Mouse (Mus musculus) left cerebral cortex, adult 11 months (tissue): Measurements from ENCODE around the gene 5330417C22Rik.
"Not testable (repeated sequence)": the region's sequence is repeated elsewhere in the genome, so short reads cannot be mapped to it uniquely, and the experiment has no call there.

Experiments
- DNase-seq: peaks from one replicate; pipeline ENCODE4 v3.0.0; 2022; ENCODE audit warnings: low spot score

Gene 5330417C22Rik

GRCm38 (mm10) chr3:108536517-108537260 lies at the start of gene 5330417C22Rik:
Gene 5330417C22Rik (minus strand): TSS chr3:108536536.
- peak; percentile 90 for DNase-seq

- DNase-seq = no peak
Observed at GRCm38 (mm10) chr3:108584580-108584979, 48.2 kb upstream of the 5330417C22Rik start.

GRCm38 (mm10) chr3:108574018-108574417 lies 37.7 kb upstream of the 5330417C22Rik start:
- no peak for DNase-seq

- no peak for DNase-seq
Observed at GRCm38 (mm10) chr3:108572309-108573010, 36.1 kb upstream of the 5330417C22Rik start.

GRCm38 (mm10) chr3:108571443-108572294 lies 35.3 kb upstream of the 5330417C22Rik start, which contains the start of gene Taf13:
Gene Taf13 (plus strand): TSS chr3:108571698.
- peak; percentile 94 for DNase-seq

- DNase-seq = no peak
Observed at GRCm38 (mm10) chr3:108570813-108571212, 34.5 kb upstream of the 5330417C22Rik start.

- not testable (repeated sequence) for DNase-seq
Observed at GRCm38 (mm10) chr3:108569636-108570035, 33.3 kb upstream of the 5330417C22Rik start.

- no peak for DNase-seq
Observed at GRCm38 (mm10) chr3:108567990-108568877, 31.9 kb upstream of the 5330417C22Rik start.

GRCm38 (mm10) chr3:108563309-108563708 lies 27.0 kb upstream of the 5330417C22Rik start:
- DNase-seq = peak; percentile 67

GRCm38 (mm10) chr3:108562777-108563271 lies 26.5 kb upstream of the 5330417C22Rik start:
- no peak for DNase-seq

- peak; percentile 95 for DNase-seq
Observed at GRCm38 (mm10) chr3:108562133-108562730, 25.9 kb upstream of the 5330417C22Rik start, which contains the start of gene Tmem167b. Gene Tmem167b (minus strand): TSS chr3:108562466.

GRCm38 (mm10) chr3:108557888-108558287 lies 21.6 kb upstream of the 5330417C22Rik start:
- DNase-seq = no peak

- DNase-seq = peak; percentile 93
Observed at GRCm38 (mm10) chr3:108554587-108555312, 18.4 kb upstream of the 5330417C22Rik start.

- DNase-seq = no peak
Observed at GRCm38 (mm10) chr3:108554111-108554561, 17.8 kb upstream of the 5330417C22Rik start.

GRCm38 (mm10) chr3:108542299-108542698 lies 6.0 kb upstream of the 5330417C22Rik start:
- DNase-seq = no peak

GRCm38 (mm10) chr3:108537303-108537702 lies 967 bp upstream of the 5330417C22Rik start:
- DNase-seq = peak; percentile 85

- no peak for DNase-seq
Observed at GRCm38 (mm10) chr3:108535896-108536516, 330 bp downstream of the 5330417C22Rik start.

GRCm38 (mm10) chr3:108533951-108534350 lies 2.4 kb downstream of the 5330417C22Rik start, which contains the start of gene 1700013F07Rik:
Gene 1700013F07Rik (plus strand): TSS chr3:108534150.
- no peak for DNase-seq
